Comparison of ENCODE assay signal across 12 mouse cellular contexts in genomic region chr4:132977597-132977996, GRCm38 (mm10). TPM values are rescaled to one million over a fixed set of nuclear protein-coding genes. Genes with fewer than 3 reads are reported as not detected.
A peak's percentile ranks its signal among the peaks of the same experiment; 100 is the strongest.
DNase-seq lines count a peak whose midpoint lies in the region; ATAC-seq lines count a peak whose summit lies in the region.
"Had no signal": no experiment of that assay in that cellular context is flagged by ENCODE, and none has a peak within 500 bp of the region (broad histone marks: within the 10 kb centered on the region; RNA-seq: fewer than 3 reads in every experiment).

No protein-coding gene starts in this region.

- H3K9ac ChIP-seq in heart, embryonic 16.5 days (ENCODE audit: low read length) = no peak overlapping the region
- H3K9ac ChIP-seq: heart, embryonic 12.5 days had no signal

- no peaks in the 10 kb centered on the region for H3K9me3 ChIP-seq in heart, embryonic 16.5 days (replicated peaks; ENCODE audit: control insufficient read depth, low read length)
- H3K9me3 ChIP-seq: heart, embryonic 12.5 days had no signal

- DNase-seq in heart, postnatal 4 days = no peak
- peak; percentile 29 for DNase-seq in testis, postnatal 10 days (ENCODE audit: low spot score)
- no peak for DNase-seq in testis, postnatal 14 days (ENCODE audit: low spot score)
- peak; percentile 32 to 44 for DNase-seq in natural killer cell, adult 2 months (ENCODE audit: low spot score in 2 of 2)
- DNase-seq in cerebellum, adult 8-10 months = no peak
- DNase-seq in adipocyte (ENCODE audit: low spot score) = no peak
- DNase-seq in right cerebral cortex, postnatal 25 days = no peak
- DNase-seq: cerebellum, adult 2 months; gastrocnemius, adult 2 months; lung, adult 18-20 months had no signal

- H3K4me3 ChIP-seq in heart, embryonic 16.5 days (ENCODE audit: low read length) = no peak overlapping the region
- H3K4me3 ChIP-seq: gastrocnemius, adult 2 months; heart, embryonic 12.5 days had no signal

- no peak; the same call in 1 of the 2 replicates for ATAC-seq in heart, embryonic 16.5 days (replicated peaks; ENCODE audit: extremely low read depth, insufficient read depth, low FRiP score)

- peak overlapping the region; percentile 19; the same call in 1 of the 2 replicates for H3K27ac ChIP-seq in heart, embryonic 16.5 days (ENCODE audit: low read length)
- H3K27ac ChIP-seq: gastrocnemius, adult 2 months had no signal

- H3K4me2 ChIP-seq in heart, embryonic 16.5 days (ENCODE audit: low read depth, low read length) = no peak overlapping the region
- H3K4me2 ChIP-seq: heart, embryonic 12.5 days had no signal

- peaks cover 9% of the 10 kb centered on the region for H3K27me3 ChIP-seq in heart, embryonic 16.5 days (ENCODE audit: control insufficient read depth, insufficient read depth, low read length)

- WGBS in heart, embryonic 16.5 days = 38% methylated on average over 5 of the region's 5 CpGs

- H3K36me3 ChIP-seq in heart, embryonic 16.5 days (ENCODE audit: control insufficient read depth, insufficient read depth) = no peaks in the 10 kb centered on the region
- H3K36me3 ChIP-seq: heart, embryonic 12.5 days had no signal

- H3K4me1 ChIP-seq in heart, embryonic 16.5 days (ENCODE audit: control insufficient read depth, insufficient read depth, low read length) = peaks cover 25% of the 10 kb centered on the region

RNA-seq across cellular contexts. Expression of gene Fgr, which starts 3.7 kb away (rescaled TPM):
- 0.70 and 1.4 TPM in 2 replicates for polyA plus RNA-seq in heart, embryonic 16.5 days (2015; fragmentation: Nextera tagmentation; extraction: Ambion mirVana)
- under 1 TPM; 0.33 to 0.43 TPM for total RNA-seq in heart, postnatal 4 days (2021)

RNA-seq across cellular contexts. Expression of gene Ahdc1, which starts 33.5 kb away (rescaled TPM):
- 7.1 and 7.2 TPM in 2 replicates for polyA plus RNA-seq in heart, embryonic 16.5 days (2015; fragmentation: Nextera tagmentation; extraction: Ambion mirVana)
- 10 to 100 TPM; 41.1 to 48.7 TPM for total RNA-seq in heart, postnatal 4 days (2021)

RNA-seq across cellular contexts. Expression of gene Fam76a, which starts 55.2 kb away (rescaled TPM):
- 41.5 and 46.2 TPM in 2 replicates for polyA plus RNA-seq in heart, embryonic 16.5 days (2015; fragmentation: Nextera tagmentation; extraction: Ambion mirVana)
- 10 to 100 TPM; 33.5 to 38.1 TPM for total RNA-seq in heart, postnatal 4 days (2021)

Comparison
In these comparisons a context has a peak if more than half of its experiments do, and no peak if none do; other contexts are left out.
1. DNase-seq: peak in testis, postnatal 10 days (single experiment) and natural killer cell, adult 2 months (2 of 2); none in heart, postnatal 4 days (single experiment), testis, postnatal 14 days (single experiment), cerebellum, adult 8-10 months (single experiment), adipocyte (single experiment) and right cerebral cortex, postnatal 25 days (single experiment).